Comparison of ENCODE assay signal across 22 mouse cellular contexts in the genomic region with DNA sequence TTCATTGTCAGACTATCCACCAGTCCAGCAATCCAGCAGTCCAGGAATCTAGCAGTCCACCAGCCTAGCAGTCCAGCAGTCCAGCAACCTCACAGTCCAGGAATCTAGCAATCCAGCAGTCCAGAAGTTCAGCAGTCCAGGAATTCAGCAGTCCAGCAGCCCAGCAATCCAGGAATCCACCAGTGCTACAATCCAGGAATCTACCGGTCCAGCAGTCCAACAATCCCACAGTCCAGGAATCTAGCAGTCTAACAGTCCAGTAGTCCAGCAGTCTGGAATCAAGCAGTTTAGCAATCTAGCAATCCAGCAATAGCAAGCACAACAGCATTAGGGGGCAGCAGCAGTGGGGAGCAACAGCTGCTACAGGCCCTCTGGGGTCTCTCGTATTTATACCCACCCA. TPM values are rescaled to one million over a fixed set of nuclear protein-coding genes. Genes with fewer than 3 reads are reported as not detected.
A peak's percentile ranks its signal among the peaks of the same experiment; 100 is the strongest.
DNase-seq lines count a peak whose midpoint lies in the region.
"Had no signal": no experiment of that assay in that cellular context is flagged by ENCODE, and none has a peak within 500 bp of the region (broad histone marks: within the 10 kb centered on the region; RNA-seq: fewer than 3 reads in every experiment).

No protein-coding gene starts in this region.

- no peaks in the 10 kb centered on the region for H3K36me3 ChIP-seq in embryonic facial prominence, embryonic 10.5 days (replicated peaks)
- H3K36me3 ChIP-seq: embryonic facial prominence, embryonic 13.5 days; heart, embryonic 12.5 days; hindbrain, embryonic 10.5 days had no signal

- H3K4me3 ChIP-seq in embryonic facial prominence, embryonic 10.5 days = no peak overlapping the region
- H3K4me3 ChIP-seq: embryonic facial prominence, embryonic 13.5 days; forebrain, embryonic 13.5 days; heart, adult 2 months; heart, embryonic 12.5 days; hindbrain, embryonic 10.5 days had no signal

- H3K27ac ChIP-seq in embryonic facial prominence, embryonic 10.5 days (replicated peaks) = no peak overlapping the region
- H3K27ac ChIP-seq: embryonic facial prominence, embryonic 13.5 days; forebrain, embryonic 13.5 days; heart, adult 2 months; hindbrain, embryonic 10.5 days; hindbrain, embryonic 14.5 days had no signal

- no peaks in the 10 kb centered on the region for H3K9me3 ChIP-seq in embryonic facial prominence, embryonic 10.5 days
- H3K9me3 ChIP-seq: embryonic facial prominence, embryonic 13.5 days; forebrain, embryonic 13.5 days; heart, embryonic 12.5 days; hindbrain, embryonic 10.5 days had no signal

- DNase-seq in kidney, adult 9 months = peak; percentile 4
- DNase-seq in kidney, adult 18-20 months = no peak
- DNase-seq in embryonic facial prominence, embryonic 10.5 days (ENCODE audit: low spot score) = peak; percentile 5
- peak; percentile 7 for DNase-seq in kidney, postnatal 14 days
- DNase-seq in heart, adult 9 months (ENCODE audit: low spot score in 2 of 2) = no peak
- no peak for DNase-seq in left cerebral cortex, postnatal 25 days (ENCODE audit: low spot score in 2 of 2)
- DNase-seq: adrenal gland, postnatal 10 days; cerebellum, adult 11 months; cerebellum, adult 8-10 months; cerebellum, postnatal 14 days; forebrain, postnatal 0 days; gastrocnemius, postnatal 14 days; heart, adult 2 months had no signal

- intact Hi-C loops in left cerebral cortex, postnatal 25 days (cut with DNase I) = no loop called here

- H3K4me1 ChIP-seq in embryonic facial prominence, embryonic 10.5 days = no peaks in the 10 kb centered on the region
- H3K4me1 ChIP-seq: embryonic facial prominence, embryonic 13.5 days; forebrain, embryonic 13.5 days; hindbrain, embryonic 10.5 days had no signal

- H3K27me3 ChIP-seq in embryonic facial prominence, embryonic 10.5 days (replicated peaks; ENCODE audit: low read depth, poor library complexity, severe bottlenecking) = no peaks in the 10 kb centered on the region
- H3K27me3 ChIP-seq: embryonic facial prominence, embryonic 13.5 days; forebrain, embryonic 13.5 days had no signal

- WGBS in embryonic facial prominence, embryonic 10.5 days = 83% methylated on average over 2 of the region's 2 CpGs

RNA-seq across cellular contexts. Expression of gene Cnpy1, which starts 27.2 kb away (rescaled TPM):
- 1.3 and 5.3 TPM in 2 replicates for polyA plus RNA-seq in embryonic facial prominence, embryonic 10.5 days (2016; fragmentation: Nextera tagmentation; extraction: Ambion mirVana)
- not detected for total RNA-seq in left cerebral cortex, postnatal 25 days (2021)
- total RNA-seq: common myeloid progenitor, adult 5-6 weeks; gastrocnemius, adult 18-20 months; heart, adult 2 months; heart, postnatal 25 days had no signal
- polyA plus RNA-seq: heart, adult 2 months; heart, embryonic 16.5 days had no signal

RNA-seq across cellular contexts. Expression of gene Rbm33, which starts 44.1 kb away (rescaled TPM):
- 13.9 and 14.7 TPM in 2 replicates for polyA plus RNA-seq in embryonic facial prominence, embryonic 10.5 days (2016; fragmentation: Nextera tagmentation; extraction: Ambion mirVana)
- 10 to 100 TPM; 63.8 to 70.7 TPM for total RNA-seq in left cerebral cortex, postnatal 25 days (2021)

Comparison
In these comparisons a context has a peak if more than half of its experiments do, and no peak if none do; other contexts are left out.
1. DNase-seq: peak in kidney, adult 9 months (single experiment), embryonic facial prominence, embryonic 10.5 days (single experiment) and kidney, postnatal 14 days (single experiment); none in kidney, adult 18-20 months (single experiment), heart, adult 9 months (0 of 2) and left cerebral cortex, postnatal 25 days (0 of 2).